Mouse (Mus musculus) gastrocnemius, postnatal 25 days (tissue): ENCODE results near the gene Psmc1. TPM values are rescaled to one million over a fixed set of nuclear protein-coding genes. Genes with fewer than 3 reads are reported as not detected.

Experiments used
- DNase-seq: peaks from one replicate; pipeline ENCODE4 v3.0.0; 2022
- total RNA-seq, 2 experiments: library from RNA; stranded (reverse); gene quantifications; 1 replicate in 1 of 2; 2 replicates in 1 of 2; pipeline ENCODE4 v1.2.3; 2021

Psmc1 gene
- total RNA-seq, 2 experiments from 2014 or later: 132 to 139 TPM

DNA sequence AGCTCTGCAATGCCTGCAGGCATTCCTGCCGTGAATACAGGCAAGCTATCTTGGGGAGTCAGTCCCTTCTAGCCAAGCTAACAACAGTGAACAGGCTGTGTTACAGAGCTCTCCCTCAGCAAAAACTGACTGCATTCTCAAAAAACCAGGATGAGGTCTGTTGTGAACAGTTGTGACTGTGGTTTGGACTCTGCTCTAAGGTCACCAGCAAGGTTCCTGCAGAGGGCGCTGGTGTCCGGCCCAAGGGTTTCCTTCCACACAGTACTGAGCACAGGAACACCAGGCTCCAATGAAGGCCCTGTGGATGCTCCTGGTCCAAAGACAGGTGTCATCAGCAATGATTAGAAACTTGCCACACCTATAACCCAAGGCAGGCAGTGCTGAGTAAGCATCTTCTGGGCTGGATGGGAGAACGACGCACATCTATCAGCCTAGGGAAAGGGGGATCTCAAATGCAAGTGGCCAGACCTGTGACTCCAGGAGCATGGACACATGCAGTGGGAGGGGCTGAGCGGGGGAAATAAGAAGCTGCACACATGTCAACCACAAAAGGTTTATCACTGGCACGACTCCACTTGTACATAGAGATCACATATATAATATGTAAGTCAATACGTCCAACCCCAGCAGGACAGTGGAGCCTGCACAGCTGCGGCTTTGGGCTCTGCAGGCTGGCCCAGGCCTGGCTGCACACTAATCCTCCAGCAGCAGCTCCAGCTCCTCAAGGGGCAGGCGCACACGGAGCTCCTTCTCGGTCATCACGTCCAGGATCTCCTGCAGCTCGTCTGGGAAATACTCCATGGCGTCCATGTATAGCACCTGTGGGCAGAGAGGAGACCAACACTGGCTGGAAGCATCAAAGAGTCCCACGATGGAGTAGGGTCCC is 15.2 kb downstream of the Psmc1 start:
- no peak for DNase-seq

- no peak for DNase-seq
Measured at GRCm38 (mm10) chr12:100126968-100127865, 17.3 kb downstream of the Psmc1 start.

- no peak for DNase-seq
Measured at GRCm38 (mm10) chr12:100127866-100128480, 18.0 kb downstream of the Psmc1 start.

- no peak for DNase-seq
Measured at GRCm38 (mm10) chr12:100128522-100128921, 18.6 kb downstream of the Psmc1 start.

DNA sequence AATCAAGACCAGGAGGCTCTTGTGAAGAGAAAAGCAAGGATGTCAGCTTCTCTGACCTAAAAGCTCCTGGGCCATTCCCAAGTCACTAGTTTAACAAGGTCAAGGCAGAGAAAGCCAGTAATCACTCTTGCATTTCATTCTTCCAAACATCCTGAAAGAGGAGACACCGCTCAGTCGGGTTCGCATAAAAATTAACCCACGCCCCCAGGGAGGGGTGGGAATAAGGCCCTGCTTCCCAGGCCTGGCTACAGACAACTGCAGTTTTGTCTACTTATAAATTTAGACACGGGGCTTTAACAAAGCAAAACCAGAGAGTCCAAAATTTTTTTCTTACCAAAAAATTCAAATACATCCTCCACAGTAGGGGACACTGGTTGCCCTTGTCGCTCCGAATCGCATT is 19.0 kb downstream of the Psmc1 start:
- DNase-seq: no peak

DNA sequence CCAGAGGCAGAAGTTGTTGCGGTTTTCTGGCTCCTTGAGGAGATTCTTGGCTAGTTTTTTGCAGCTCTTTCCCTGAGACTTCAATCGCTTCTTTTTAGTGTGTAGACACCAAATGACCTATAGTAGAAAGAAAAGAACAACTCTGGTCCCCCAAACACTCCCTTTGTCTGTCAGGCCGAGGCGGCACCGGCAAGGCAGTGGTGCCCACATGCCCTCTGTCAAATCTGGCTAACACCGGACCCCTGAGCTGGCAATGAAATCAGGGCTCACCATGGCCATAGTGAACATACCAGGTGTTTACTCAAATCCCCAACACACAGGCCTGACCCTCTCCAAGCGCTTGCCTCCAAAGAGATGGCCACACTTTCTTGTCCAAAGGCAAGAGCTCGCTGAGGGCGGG is 21.2 kb downstream of the Psmc1 start:
- DNase-seq: no peak

DNA sequence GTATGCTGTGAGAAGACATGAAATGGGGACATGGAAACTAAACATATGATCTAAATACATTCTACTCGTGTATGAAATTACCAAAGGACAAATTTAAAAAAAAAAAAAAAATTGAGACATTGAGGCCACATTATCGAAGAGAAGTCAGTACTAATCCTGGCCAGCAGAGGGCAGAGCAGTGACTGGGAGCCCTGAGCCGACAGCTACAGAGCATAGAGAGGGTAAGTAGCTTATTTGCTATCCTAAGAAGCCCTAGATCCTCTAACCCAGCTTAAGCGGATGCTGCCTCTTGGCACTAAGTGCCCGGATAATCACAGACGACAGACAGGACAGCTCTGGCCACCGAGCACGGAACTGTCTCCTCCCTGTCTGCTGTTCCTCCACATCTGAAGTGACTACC is 21.7 kb downstream of the Psmc1 start:
- DNase-seq: no peak

DNA sequence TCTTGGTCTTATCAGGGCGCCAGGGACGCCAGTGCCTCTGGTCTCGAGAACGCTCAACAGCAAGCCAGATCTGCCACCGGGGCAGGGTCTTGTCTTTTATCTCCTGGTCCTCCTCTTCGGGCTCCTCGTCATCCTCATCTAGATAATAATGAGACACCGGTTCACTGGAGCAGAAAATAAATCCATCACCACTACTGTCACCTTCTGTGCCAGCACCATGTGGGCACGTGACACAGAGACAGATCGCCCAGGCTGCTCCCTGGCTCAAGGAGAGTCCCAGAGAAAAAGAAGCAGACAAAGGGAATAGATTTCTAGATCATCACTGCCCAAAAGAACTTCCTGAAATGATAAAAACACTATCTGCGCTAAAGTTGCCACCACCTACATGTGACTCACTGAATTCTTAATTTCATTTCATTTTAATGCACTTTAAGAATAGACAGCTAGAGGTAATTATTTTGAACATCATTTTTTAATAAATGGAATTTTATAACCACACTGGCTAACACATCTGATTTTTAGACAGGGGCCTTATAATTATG is 24.5 kb downstream of the Psmc1 start:
- no peak for DNase-seq

DNA sequence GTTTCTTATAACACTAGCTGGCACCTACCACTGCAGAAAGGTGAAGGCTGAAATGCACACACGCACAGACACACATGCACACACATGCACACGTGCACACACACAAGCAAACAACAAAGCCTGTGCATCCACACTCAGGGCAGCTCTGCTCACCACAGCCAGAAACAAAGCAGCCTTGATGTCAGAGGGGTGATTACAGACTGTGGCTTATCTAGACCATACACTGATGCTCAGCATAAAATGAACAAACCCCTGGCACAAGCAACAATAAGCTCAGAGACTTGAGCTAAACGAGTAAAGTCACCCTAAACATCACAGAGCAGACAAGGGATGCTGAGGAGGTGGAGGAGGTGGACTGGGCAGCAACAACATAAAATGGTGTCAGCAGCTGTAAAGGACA is 25.2 kb downstream of the Psmc1 start:
- DNase-seq: no peak

DNA sequence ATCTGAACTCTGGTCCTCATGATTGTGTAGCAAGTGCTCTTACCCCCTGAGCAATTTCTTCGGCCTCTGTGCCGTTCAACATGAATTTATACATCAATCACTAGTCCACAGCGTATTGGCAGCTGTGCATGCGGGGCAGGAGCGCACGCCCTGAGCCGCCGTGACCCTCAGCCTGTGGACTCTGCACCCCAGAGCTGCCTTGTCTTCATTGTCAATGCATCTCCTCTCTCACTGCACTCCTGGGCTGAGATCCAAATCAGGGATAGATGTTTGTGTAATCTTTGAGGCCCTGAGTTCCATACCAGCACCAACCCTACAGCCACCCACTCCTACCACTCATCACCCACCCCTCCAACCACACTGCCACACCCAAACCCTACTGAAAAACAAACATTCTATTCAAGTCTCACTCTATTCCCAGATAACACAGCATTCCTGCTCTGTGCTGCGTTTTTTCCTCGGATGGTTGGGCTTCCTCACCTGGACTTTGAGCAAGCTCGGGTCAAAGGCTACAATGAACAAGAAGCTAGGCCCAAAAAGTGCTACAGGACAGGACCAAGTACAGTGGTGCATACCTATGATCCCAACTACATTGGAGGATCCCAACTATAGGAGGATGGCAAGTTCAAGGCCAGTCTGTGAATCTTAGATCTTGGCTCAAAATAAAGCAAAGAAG is 33.0 kb downstream of the Psmc1 start:
- DNase-seq: no peak

DNA sequence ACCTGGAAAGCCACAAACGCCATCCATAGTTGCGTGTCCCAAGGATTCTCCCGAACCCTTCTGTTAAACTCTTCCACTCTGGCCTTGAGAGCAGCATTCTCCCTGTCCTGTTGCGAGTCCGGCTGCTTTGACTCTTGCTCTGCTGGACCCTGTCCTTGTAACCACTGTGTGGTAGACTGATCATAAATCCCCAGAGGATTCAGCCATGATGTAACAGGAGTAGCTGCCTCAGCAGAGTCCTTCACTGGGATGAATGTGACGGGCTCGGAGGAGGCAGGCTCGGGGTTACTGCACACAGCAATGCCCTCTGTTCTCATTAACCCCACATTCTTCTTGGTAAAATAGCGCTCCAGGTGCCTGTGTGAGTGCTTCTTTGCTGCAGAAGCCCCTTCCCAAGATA is 33.8 kb downstream of the Psmc1 start:
- no peak for DNase-seq

DNA sequence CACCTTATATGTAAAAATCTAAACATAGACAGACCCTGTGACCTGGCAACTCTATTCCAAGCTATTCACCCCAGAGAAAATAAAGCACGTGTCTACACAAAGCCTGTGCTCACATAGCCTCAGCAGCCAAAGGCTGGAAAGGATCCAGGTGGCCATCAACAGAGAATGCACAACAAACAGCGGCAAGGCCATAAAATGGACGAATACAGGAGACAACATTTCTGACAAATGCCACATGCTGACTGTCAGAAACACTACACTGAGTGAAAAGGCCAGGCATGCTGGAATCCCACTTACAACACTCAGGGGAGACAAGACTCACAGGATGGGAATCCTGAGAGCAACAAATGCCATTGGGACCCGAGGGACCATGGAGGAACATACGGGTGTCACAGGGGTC is 34.3 kb downstream of the Psmc1 start:
- no peak for DNase-seq

GRCm38 (mm10) chr12:100152466-100152865 is 42.5 kb downstream of the Psmc1 start:
- DNase-seq: no peak

DNA sequence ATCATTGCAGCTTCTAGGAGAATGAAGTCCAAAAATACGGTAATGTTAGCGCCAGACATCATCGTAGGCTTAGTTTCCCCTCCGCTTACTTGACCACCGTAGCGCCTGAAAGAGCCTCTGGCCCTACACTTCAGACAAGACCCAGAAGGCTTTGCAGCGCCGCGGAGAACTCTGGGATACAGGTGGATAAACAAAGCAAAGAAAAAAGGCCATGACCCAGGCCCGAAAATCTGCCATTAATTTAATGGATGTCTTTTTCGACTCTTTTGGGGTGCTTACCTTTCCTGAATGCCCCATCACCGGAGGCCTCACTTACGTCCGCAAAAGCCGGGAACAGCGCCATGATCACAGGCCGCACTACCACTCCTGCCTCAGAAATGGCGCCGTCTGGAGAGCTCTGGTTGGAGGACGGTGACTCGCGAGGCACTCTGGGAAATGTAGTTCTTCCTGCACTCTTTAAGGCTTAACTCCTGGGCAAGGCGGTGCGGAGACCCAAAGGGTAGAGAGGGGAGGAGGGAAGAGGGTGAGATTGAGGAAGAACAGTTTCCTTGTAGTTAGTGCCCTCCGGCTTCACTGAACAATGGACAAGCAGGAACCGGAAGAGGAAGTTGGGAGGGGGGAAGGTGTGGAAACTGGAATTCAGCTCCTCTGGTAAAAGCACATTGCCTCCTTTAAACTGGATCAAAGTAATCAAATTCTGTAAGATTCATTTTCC is 49.5 kb downstream of the Psmc1 start, which contains the start of gene Nrde2:
TSS of gene Nrde2 (minus strand) at position 393 of the 715 bp plus-strand sequence.
- peak; percentile 89 for DNase-seq

- DNase-seq: no peak
Measured at GRCm38 (mm10) chr12:100164991-100165500, 55.1 kb downstream of the Psmc1 start.

GRCm38 (mm10) chr12:100166177-100166576 is 56.2 kb downstream of the Psmc1 start:
- DNase-seq: no peak

DNA sequence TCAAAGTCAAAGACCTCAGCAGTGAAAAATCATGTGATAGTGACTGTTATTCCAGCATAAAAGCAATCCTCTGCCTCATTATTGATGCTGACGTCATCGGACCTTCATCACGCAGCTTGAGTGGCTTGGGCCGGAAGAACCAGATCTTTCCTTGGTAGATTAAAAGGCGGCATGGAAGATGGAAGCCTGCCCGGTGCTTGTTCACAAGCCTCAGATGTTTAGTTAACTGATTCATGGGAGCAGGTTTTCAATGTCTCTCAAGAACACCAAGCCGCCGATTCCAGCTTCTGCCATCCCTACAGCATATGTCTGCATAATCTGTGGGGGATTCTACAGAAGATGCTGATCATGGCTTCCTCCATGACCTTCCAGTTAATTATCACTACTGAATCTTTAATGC is 57.0 kb downstream of the Psmc1 start:
- no peak for DNase-seq

- DNase-seq: no peak
Measured at GRCm38 (mm10) chr12:100167502-100167901, 57.5 kb downstream of the Psmc1 start.

GRCm38 (mm10) chr12:100167931-100168871 is 58.2 kb downstream of the Psmc1 start:
- DNase-seq: peak; percentile 28

- DNase-seq: no peak
Measured at GRCm38 (mm10) chr12:100172481-100172880, 62.5 kb downstream of the Psmc1 start.
